Mouse (Mus musculus) stomach, postnatal 0 days (tissue): ENCODE measurements around the gene Frmd7. TPM values are rescaled to one million over a fixed set of nuclear protein-coding genes. Genes with fewer than 3 reads are reported as not detected.

Experiments used
- ATAC-seq: fragments of 200-750 bp; cut with Nextera tagmentation; 2 replicates; pipeline ENCODE4 v1.8.0; 2017; ENCODE audit not compliant: low FRiP score, low TSS enrichment
- DNase-seq: peaks from one replicate; pipeline ENCODE4 v3.0.0-alpha.2; 2016; ENCODE audit warnings: low spot score
- H3K27ac ChIP-seq: fragments of 300-500 bp; sonication (generic); replicated peaks from 2 replicates; pipeline ENCODE4 v1.5.1; 2014; ENCODE audit warnings: mild to moderate bottlenecking, control low read depth
- H3K27me3 ChIP-seq: fragments of 300-500 bp; sonication (generic); 2 replicates; pipeline ENCODE4 v1.6.1; 2014; ENCODE audit warnings: low read length; ENCODE audit not compliant: control insufficient read depth, insufficient read depth
- H3K36me3 ChIP-seq: fragments of 300-500 bp; sonication (generic); 2 replicates; pipeline ENCODE4 v1.6.1; 2014; ENCODE audit warnings: low read length, mixed read lengths; ENCODE audit not compliant: control insufficient read depth, insufficient read depth
- H3K4me1 ChIP-seq: fragments of 300-500 bp; sonication (generic); replicated peaks from 2 replicates; pipeline ENCODE4 v1.6.1; 2014; ENCODE audit warnings: antibody characterized with exemption; ENCODE audit not compliant: control insufficient read depth, insufficient read depth
- H3K4me2 ChIP-seq: fragments of 300-500 bp; sonication (generic); replicated peaks from 2 replicates; pipeline ENCODE4 v1.6.1; 2014; ENCODE audit warnings: low read depth, mild to moderate bottlenecking, control low read depth, moderate library complexity
- H3K4me3 ChIP-seq: fragments of 300-500 bp; sonication (generic); 2 replicates; pipeline ENCODE4 v1.5.1; 2014; ENCODE audit warnings: low read depth, low read length, control low read depth
- H3K9ac ChIP-seq: fragments of 300-500 bp; sonication (generic); 2 replicates; pipeline ENCODE4 v1.6.1; 2014; ENCODE audit warnings: mild to moderate bottlenecking, low read length, control low read depth, mixed read lengths
- H3K9me3 ChIP-seq: fragments of 300-500 bp; sonication (generic); 2 replicates; pipeline ENCODE4 v1.6.1; 2016; ENCODE audit warnings: low read length; ENCODE audit not compliant: control insufficient read depth
- CTCF ChIP-seq: IDR thresholded peaks from 2 replicates; pipeline ENCODE4 v1.5.1; 2016; ENCODE audit warnings: antibody characterized with exemption, low read depth, mild to moderate bottlenecking, moderate library complexity
- EP300 ChIP-seq: optimal IDR thresholded peaks from 2 replicates; pipeline ENCODE3; 2016; ENCODE audit warnings: antibody characterized with exemption
- WGBS: fragments of 180-500 bp; shearing (Covaris S2); extraction: QIAGEN DNeasy Blood & Tissue Kit; methylation state at CpG from one replicate; pipeline ENCODE4 v1.1.7; 2014; 5-methylcytosine and 5-hydroxymethylcytosine counted together
- polyA plus RNA-seq: library from polyadenylated mRNA; unstranded; fragments of >200 nt; fragmentation: Nextera tagmentation; extraction: Ambion mirVana; gene quantifications from 2 replicates; pipeline ENCODE4 v1.2.1, GENCODE M21; 2015

Gene Frmd7
- polyA plus RNA-seq, 1 experiment from 2014 or later, result not detected

GRCm38 (mm10) chrX:50937117-50937516 is 5.4 kb downstream of the Frmd7 start:
- Histone ChIP-seq H3K4me2 (no peak overlapping the region), H3K27me3 (no peaks in the 10 kb centered on the region), H3K27ac (no peak overlapping the region), H3K36me3 (no peaks in the 10 kb centered on the region), H3K9ac (no peak overlapping the region), H3K4me1 (no peaks in the 10 kb centered on the region), H3K9me3 (no peaks in the 10 kb centered on the region), H3K4me3 (no peak overlapping the region)
- DNase-seq (no peak), ATAC-seq (no peak)
- WGBS, result 70% methylated on average over 3 of the region's 3 CpGs
- no peak for TF ChIP-seq EP300
- no peak for TF ChIP-seq CTCF

GRCm38 (mm10) chrX:50930309-50930708 is 12.2 kb downstream of the Frmd7 start:
- Histone ChIP-seq H3K9me3 (no peaks in the 10 kb centered on the region), H3K36me3 (no peaks in the 10 kb centered on the region), H3K9ac (no peak overlapping the region), H3K4me3 (no peak overlapping the region), H3K4me1 (no peaks in the 10 kb centered on the region), H3K27ac (no peak overlapping the region), H3K27me3 (no peaks in the 10 kb centered on the region), H3K4me2 (no peak overlapping the region)
- TF ChIP-seq CTCF (no peak), EP300 (no peak)
- DNase-seq, result no peak
- 47% methylated on average over 3 of the region's 3 CpGs for WGBS
- ATAC-seq, result no peak

- DNase-seq (no peak), ATAC-seq (no peak)
- Histone ChIP-seq H3K4me1 (no peaks in the 10 kb centered on the region), H3K9ac (no peak overlapping the region), H3K9me3 (no peaks in the 10 kb centered on the region), H3K27ac (no peak overlapping the region), H3K27me3 (no peaks in the 10 kb centered on the region), H3K36me3 (no peaks in the 10 kb centered on the region), H3K4me3 (no peak overlapping the region), H3K4me2 (no peak overlapping the region)
- TF ChIP-seq EP300, result no peak
- WGBS, result 65% methylated on average over 10 of the region's 10 CpGs
Observed at GRCm38 (mm10) chrX:50926893-50927545, 15.5 kb downstream of the Frmd7 start.

- TF ChIP-seq CTCF (peak; percentile 60), EP300 (no peak)
- no peaks in the 10 kb centered on the region for H3K27me3 ChIP-seq
- H3K9me3 ChIP-seq, result no peaks in the 10 kb centered on the region
- H3K4me2 ChIP-seq, result no peak overlapping the region
- DNase-seq, result peak; percentile 16
- WGBS, result 39% methylated on average over 18 of the region's 18 CpGs
- no peaks in the 10 kb centered on the region for H3K4me1 ChIP-seq
- no peak for ATAC-seq
- H3K36me3 ChIP-seq, result no peaks in the 10 kb centered on the region
- no peak overlapping the region for H3K4me3 ChIP-seq
- no peak overlapping the region for H3K9ac ChIP-seq
- H3K27ac ChIP-seq, result no peak overlapping the region
Observed at GRCm38 (mm10) chrX:50924629-50925364, 17.7 kb downstream of the Frmd7 start.

GRCm38 (mm10) chrX:50918754-50919153 is 23.8 kb downstream of the Frmd7 start:
- TF ChIP-seq CTCF, result no peak
- no peak for TF ChIP-seq EP300
- H3K4me3 ChIP-seq, result no peak overlapping the region
- 34% methylated on average over 3 of the region's 3 CpGs for WGBS
- H3K9ac ChIP-seq, result no peak overlapping the region
- no peaks in the 10 kb centered on the region for H3K27me3 ChIP-seq
- no peaks in the 10 kb centered on the region for H3K4me1 ChIP-seq
- ATAC-seq (no peak), DNase-seq (no peak)
- no peak overlapping the region for H3K4me2 ChIP-seq
- H3K27ac ChIP-seq, result no peak overlapping the region
- no peaks in the 10 kb centered on the region for H3K9me3 ChIP-seq
- no peaks in the 10 kb centered on the region for H3K36me3 ChIP-seq

GRCm38 (mm10) chrX:50917389-50917788 is 25.1 kb downstream of the Frmd7 start:
- Histone ChIP-seq H3K4me3 (no peak overlapping the region), H3K27ac (no peak overlapping the region), H3K9me3 (no peaks in the 10 kb centered on the region), H3K4me2 (no peak overlapping the region), H3K9ac (no peak overlapping the region), H3K36me3 (no peaks in the 10 kb centered on the region), H3K4me1 (no peaks in the 10 kb centered on the region), H3K27me3 (no peaks in the 10 kb centered on the region)
- DNase-seq, result no peak
- ATAC-seq, result no peak
- no peak for TF ChIP-seq CTCF
- TF ChIP-seq EP300, result no peak
- WGBS, result 60% methylated on average over 3 of the region's 3 CpGs
